Mouse (Mus musculus) cerebral cortex, adult 2 months (tissue): Measurements from ENCODE around the gene Actr10.

Experiments
- WGBS: fragments of 180-500 bp; shearing (Covaris S2); methylation state at CpG from one replicate; pipeline ENCODE4 v1.1.7; 2018; 5-methylcytosine and 5-hydroxymethylcytosine counted together

Gene Actr10

GRCm38 (mm10) chr12:70937571-70938384 is at the start of gene Actr10:
Gene Actr10, plus strand, starts transcription at chr12:70937857.
- under 1% methylated on average over 59 of the region's 59 CpGs for WGBS

GRCm38 (mm10) chr12:70890405-70890804 is 47.3 kb upstream of the Actr10 start:
- 84% methylated on average over 5 of the region's 5 CpGs for WGBS

- 76% methylated on average over 8 of the region's 8 CpGs for WGBS
Measured at GRCm38 (mm10) chr12:70890874-70891470, 46.7 kb upstream of the Actr10 start.

GRCm38 (mm10) chr12:70895275-70895674 is 42.4 kb upstream of the Actr10 start:
- WGBS: 81% methylated on average over 7 of the region's 7 CpGs

GRCm38 (mm10) chr12:70896068-70896467 is 41.6 kb upstream of the Actr10 start:
- WGBS: 76% methylated on average over 10 of the region's 10 CpGs

GRCm38 (mm10) chr12:70897434-70897833 is 40.2 kb upstream of the Actr10 start:
- 71% methylated on average over 8 of the region's 8 CpGs for WGBS

- WGBS: 86% methylated on average over 8 of the region's 8 CpGs
Measured at GRCm38 (mm10) chr12:70898450-70898849, 39.2 kb upstream of the Actr10 start.

GRCm38 (mm10) chr12:70904471-70904870 is 33.2 kb upstream of the Actr10 start:
- WGBS: 89% methylated on average over 10 of the region's 10 CpGs

GRCm38 (mm10) chr12:70906867-70907266 is 30.8 kb upstream of the Actr10 start:
- 43% methylated on average over 9 of the region's 9 CpGs for WGBS

- 84% methylated on average over 11 of the region's 11 CpGs for WGBS
Measured at GRCm38 (mm10) chr12:70907651-70908050, 30.0 kb upstream of the Actr10 start.

GRCm38 (mm10) chr12:70908076-70908475 is 29.6 kb upstream of the Actr10 start:
- 62% methylated on average over 4 of the region's 4 CpGs for WGBS

- 14% methylated on average over 9 of the region's 9 CpGs for WGBS
Measured at GRCm38 (mm10) chr12:70910241-70910720, 27.4 kb upstream of the Actr10 start.

- WGBS: 5% methylated on average over 5 of the region's 5 CpGs
Measured at GRCm38 (mm10) chr12:70911029-70911428, 26.6 kb upstream of the Actr10 start.

- 63% methylated on average over 17 of the region's 17 CpGs for WGBS
Measured at GRCm38 (mm10) chr12:70911676-70912379, 25.8 kb upstream of the Actr10 start.

- WGBS: 35% methylated on average over 3 of the region's 3 CpGs
Measured at GRCm38 (mm10) chr12:70913429-70913828, 24.2 kb upstream of the Actr10 start.

GRCm38 (mm10) chr12:70914387-70914786 is 23.3 kb upstream of the Actr10 start:
- 39% methylated on average over 11 of the region's 11 CpGs for whole genome bisulfite sequencing

- WGBS: 87% methylated on average over 4 of the region's 4 CpGs
Measured at GRCm38 (mm10) chr12:70929781-70930180, 7.9 kb upstream of the Actr10 start.

GRCm38 (mm10) chr12:70937150-70937549 is 507 bp upstream of the Actr10 start:
- WGBS: 7% methylated on average over 12 of the region's 12 CpGs

- WGBS: 97% methylated on average over 7 of the region's 7 CpGs
Measured at GRCm38 (mm10) chr12:70940806-70941205, 3.1 kb downstream of the Actr10 start.

GRCm38 (mm10) chr12:70944181-70944580 is 6.5 kb downstream of the Actr10 start:
- WGBS: 90% methylated on average over 5 of the region's 5 CpGs

GRCm38 (mm10) chr12:70946585-70947256 is 9.1 kb downstream of the Actr10 start:
- WGBS: 93% methylated on average over 10 of the region's 10 CpGs

GRCm38 (mm10) chr12:70958640-70959039 is 21.0 kb downstream of the Actr10 start:
- 90% methylated on average over 4 of the region's 4 CpGs for WGBS
